Mouse (Mus musculus) CH12.LX (cell line): ENCODE measurements around the gene Gm43302.

Source experiments
- BHLHE40 ChIP-seq: IDR thresholded peaks from 2 replicates; pipeline ENCODE4 v1.6.1; 2011; ENCODE audit warnings: mild to moderate bottlenecking, low read depth, low read length, improper control_type of control experiment
- CHD1 ChIP-seq: IDR thresholded peaks from 2 replicates; pipeline ENCODE4 v1.6.1; 2012; ENCODE audit warnings: low read depth, low read length, improper control_type of control experiment, inconsistent platforms
- CTCF ChIP-seq, 2 experiments: IDR thresholded peaks in 1 of 2; conservative IDR thresholded peaks in 1 of 2; 2 replicates each; pipeline ENCODE4 v1.5.1; 2011 to 2012; ENCODE audit warnings: low read depth in 2 of 2, low read length in 2 of 2, improper control_type of control experiment in 1 of 2, inconsistent platforms in 1 of 2, mild to moderate bottlenecking in 1 of 2, moderate library complexity in 1 of 2
- E2F4 ChIP-seq: IDR thresholded peaks from 2 replicates; pipeline ENCODE4 v1.6.1; 2011; ENCODE audit warnings: low read depth, low read length, improper control_type of control experiment; ENCODE audit not compliant: insufficient replicate concordance
- EP300 ChIP-seq: IDR thresholded peaks from 2 replicates; pipeline ENCODE4 v1.6.1; 2011; ENCODE audit warnings: low read length, improper control_type of control experiment
- HCFC1 ChIP-seq: IDR thresholded peaks from 2 replicates; pipeline ENCODE4 v1.6.1; 2012; ENCODE audit warnings: low read depth, mild to moderate bottlenecking, inconsistent platforms, low read length, improper control_type of control experiment
- MAZ ChIP-seq: IDR thresholded peaks from 2 replicates; pipeline ENCODE4 v1.6.1; 2012; ENCODE audit warnings: low read depth, mild to moderate bottlenecking, inconsistent platforms, low read length, improper control_type of control experiment, moderate library complexity
- POLR2A ChIP-seq: IDR thresholded peaks from 2 replicates; pipeline ENCODE4 v1.6.1; 2011; ENCODE audit warnings: low read depth, mild to moderate bottlenecking, improper control_type of control experiment, low read length
- RCOR1 ChIP-seq: conservative IDR thresholded peaks from 2 replicates; pipeline ENCODE4 v1.6.1; 2012; ENCODE audit warnings: low read depth, mild to moderate bottlenecking, inconsistent platforms, low read length, improper control_type of control experiment

GRCm38 (mm10) chr5:105301963-105302362 is 8.5 kb upstream of the Gm43302 start:
- TF ChIP-seq MAZ (no peak), BHLHE40 (no peak), EP300 (no peak), POLR2A (no peak), CTCF (conservative IDR thresholded peaks at IDR 0.05 in 1 of 2, IDR thresholded peaks at IDR 0.05 in 1 of 2; ENCODE audit: low read depth in 2 of 2, low read length in 2 of 2) (no peak), CHD1 (no peak), RCOR1 (no peak), E2F4 (no peak), HCFC1 (no peak)
